Mouse (Mus musculus): ENCODE results near the gene F11.

GRCm38 (mm10) chr8:45266993-45267392 lies 5.2 kb upstream of the F11 start:
- TF ChIP-seq CTCF (IDR thresholded peaks at IDR 0.05) (no peak), EP300 (IDR thresholded peaks at IDR 0.05) (peak; percentile 36; the same call in 1 of the 2 replicates)

All from lung, postnatal 0 days (tissue).